Mouse (Mus musculus): ENCODE measurements around the gene Cldn8. TPM values are rescaled to one million over a fixed set of nuclear protein-coding genes. Genes with fewer than 3 reads are reported as not detected.

Cldn8 gene
- not detected in 2 replicates for polyA plus RNA-seq (2012; ENCODE audit: insufficient read depth, insufficient read length, missing spikeins)

GRCm38 (mm10) chr16:88563045-88563913 lies at the start of gene Cldn8:
Gene Cldn8 (minus strand): TSS chr16:88563183.
- H3K27ac ChIP-seq (replicated peaks; ENCODE audit: low read depth, low read length) = no peak within 1 kb of the TSS
- H3K4me1 ChIP-seq (ENCODE audit: control insufficient read depth, insufficient read depth, insufficient read length, low read length) = no peaks in the 10 kb centered on the region
- H3K4me3 ChIP-seq (ENCODE audit: insufficient read depth, low read depth, low read length) = no peak within 1 kb of the TSS

GRCm38 (mm10) chr16:88612712-88613111 lies 49.7 kb upstream of the Cldn8 start:
- H3K4me3 ChIP-seq (ENCODE audit: insufficient read depth, low read depth, low read length) = no peak overlapping the region
- no peaks in the 10 kb centered on the region for H3K4me1 ChIP-seq (ENCODE audit: control insufficient read depth, insufficient read depth, insufficient read length, low read length)
- no peak overlapping the region for H3K27ac ChIP-seq (replicated peaks; ENCODE audit: low read depth, low read length)

GRCm38 (mm10) chr16:88611922-88612321 lies 48.9 kb upstream of the Cldn8 start, which contains the start of gene Krtap24-1:
Gene Krtap24-1 (minus strand): TSS chr16:88612279.
- Histone ChIP-seq H3K27ac (replicated peaks; ENCODE audit: low read depth, low read length) (no peak within 1 kb of the TSS), H3K4me3 (ENCODE audit: insufficient read depth, low read depth, low read length) (no peak within 1 kb of the TSS), H3K4me1 (ENCODE audit: control insufficient read depth, insufficient read depth, insufficient read length, low read length) (no peaks in the 10 kb centered on the region)

- no peak overlapping the region for H3K27ac ChIP-seq (replicated peaks; ENCODE audit: low read depth, low read length)
- no peak overlapping the region for H3K4me3 ChIP-seq (ENCODE audit: insufficient read depth, low read depth, low read length)
- H3K4me1 ChIP-seq (ENCODE audit: control insufficient read depth, insufficient read depth, insufficient read length, low read length) = no peaks in the 10 kb centered on the region
Measured at GRCm38 (mm10) chr16:88604570-88604969, 41.6 kb upstream of the Cldn8 start.

- Histone ChIP-seq H3K4me3 (ENCODE audit: insufficient read depth, low read depth, low read length) (no peak overlapping the region), H3K4me1 (ENCODE audit: control insufficient read depth, insufficient read depth, insufficient read length, low read length) (no peaks in the 10 kb centered on the region), H3K27ac (replicated peaks; ENCODE audit: low read depth, low read length) (no peak overlapping the region)
Measured at GRCm38 (mm10) chr16:88602464-88602863, 39.5 kb upstream of the Cldn8 start.

- H3K4me3 ChIP-seq (ENCODE audit: insufficient read depth, low read depth, low read length) = no peak overlapping the region
- no peak overlapping the region for H3K27ac ChIP-seq (replicated peaks; ENCODE audit: low read depth, low read length)
- no peaks in the 10 kb centered on the region for H3K4me1 ChIP-seq (ENCODE audit: control insufficient read depth, insufficient read depth, insufficient read length, low read length)
Measured at GRCm38 (mm10) chr16:88600303-88600702, 37.3 kb upstream of the Cldn8 start.

GRCm38 (mm10) chr16:88599504-88600237 lies 36.7 kb upstream of the Cldn8 start:
- no peak overlapping the region for H3K4me3 ChIP-seq (ENCODE audit: insufficient read depth, low read depth, low read length)
- no peaks in the 10 kb centered on the region for H3K4me1 ChIP-seq (ENCODE audit: control insufficient read depth, insufficient read depth, insufficient read length, low read length)
- H3K27ac ChIP-seq (replicated peaks; ENCODE audit: low read depth, low read length) = no peak overlapping the region

- Histone ChIP-seq H3K27ac (replicated peaks; ENCODE audit: low read depth, low read length) (no peak overlapping the region), H3K4me1 (ENCODE audit: control insufficient read depth, insufficient read depth, insufficient read length, low read length) (no peaks in the 10 kb centered on the region), H3K4me3 (ENCODE audit: insufficient read depth, low read depth, low read length) (no peak overlapping the region)
Measured at GRCm38 (mm10) chr16:88592758-88593157, 29.8 kb upstream of the Cldn8 start.

GRCm38 (mm10) chr16:88583338-88583737 lies 20.4 kb upstream of the Cldn8 start:
- no peak overlapping the region for H3K27ac ChIP-seq (replicated peaks; ENCODE audit: low read depth, low read length)
- H3K4me3 ChIP-seq (ENCODE audit: insufficient read depth, low read depth, low read length) = no peak overlapping the region
- no peaks in the 10 kb centered on the region for H3K4me1 ChIP-seq (ENCODE audit: control insufficient read depth, insufficient read depth, insufficient read length, low read length)

- Histone ChIP-seq H3K27ac (replicated peaks; ENCODE audit: low read depth, low read length) (no peak overlapping the region), H3K4me3 (ENCODE audit: insufficient read depth, low read depth, low read length) (no peak overlapping the region), H3K4me1 (ENCODE audit: control insufficient read depth, insufficient read depth, insufficient read length, low read length) (no peaks in the 10 kb centered on the region)
Measured at GRCm38 (mm10) chr16:88575885-88576679, 13.1 kb upstream of the Cldn8 start.

GRCm38 (mm10) chr16:88572904-88573404 lies 10.0 kb upstream of the Cldn8 start:
- no peaks in the 10 kb centered on the region for H3K4me1 ChIP-seq (ENCODE audit: control insufficient read depth, insufficient read depth, insufficient read length, low read length)
- no peak overlapping the region for H3K27ac ChIP-seq (replicated peaks; ENCODE audit: low read depth, low read length)
- H3K4me3 ChIP-seq (ENCODE audit: insufficient read depth, low read depth, low read length) = no peak overlapping the region

- Histone ChIP-seq H3K27ac (replicated peaks; ENCODE audit: low read depth, low read length) (no peak overlapping the region), H3K4me3 (ENCODE audit: insufficient read depth, low read depth, low read length) (no peak overlapping the region), H3K4me1 (ENCODE audit: control insufficient read depth, insufficient read depth, insufficient read length, low read length) (no peaks in the 10 kb centered on the region)
Measured at GRCm38 (mm10) chr16:88570136-88570535, 7.2 kb upstream of the Cldn8 start.

GRCm38 (mm10) chr16:88569732-88570131 lies 6.7 kb upstream of the Cldn8 start:
- H3K27ac ChIP-seq (replicated peaks; ENCODE audit: low read depth, low read length) = no peak overlapping the region
- no peaks in the 10 kb centered on the region for H3K4me1 ChIP-seq (ENCODE audit: control insufficient read depth, insufficient read depth, insufficient read length, low read length)
- H3K4me3 ChIP-seq (ENCODE audit: insufficient read depth, low read depth, low read length) = no peak overlapping the region

- no peak overlapping the region for H3K4me3 ChIP-seq (ENCODE audit: insufficient read depth, low read depth, low read length)
- H3K4me1 ChIP-seq (ENCODE audit: control insufficient read depth, insufficient read depth, insufficient read length, low read length) = no peaks in the 10 kb centered on the region
- no peak overlapping the region for H3K27ac ChIP-seq (replicated peaks; ENCODE audit: low read depth, low read length)
Measured at GRCm38 (mm10) chr16:88569096-88569495, 6.1 kb upstream of the Cldn8 start.
